Mouse (Mus musculus) olfactory bulb, adult 2 months (tissue): Measurements from ENCODE around the gene Emilin3. TPM values are rescaled to one million over a fixed set of nuclear protein-coding genes. Genes with fewer than 3 reads are reported as not detected.
A peak's percentile ranks its signal among the peaks of the same experiment; 100 is the strongest.

ENCODE experiments used
- H3K27ac ChIP-seq: fragments of 200-500 bp; 2 replicates; pipeline ENCODE4 v1.5.1; 2012; ENCODE audit warnings: low read depth, low read length; ENCODE audit not compliant: insufficient read depth
- H3K4me1 ChIP-seq: fragments of 200-500 bp; 2 replicates; pipeline ENCODE4 v1.6.1; 2012; ENCODE audit warnings: low read length; ENCODE audit not compliant: control insufficient read depth, insufficient read depth
- H3K4me3 ChIP-seq: fragments of 200-500 bp; 2 replicates; pipeline ENCODE4 v1.5.1; 2012; ENCODE audit warnings: mild to moderate bottlenecking, low read depth, low read length, moderate library complexity; ENCODE audit not compliant: insufficient read depth
- CTCF ChIP-seq: fragments of 200-500 bp; IDR thresholded peaks from 2 replicates; pipeline ENCODE4 v1.5.1; 2012; ENCODE audit warnings: low read depth, mild to moderate bottlenecking, low read length, moderate library complexity; ENCODE audit not compliant: insufficient read depth
- POLR2A ChIP-seq: fragments of 200-500 bp; IDR thresholded peaks from 2 replicates; pipeline ENCODE4 v1.6.1; 2012; ENCODE audit warnings: mild to moderate bottlenecking, low read depth, low read length, moderate library complexity; ENCODE audit not compliant: insufficient read depth
- WGBS: fragments of 180-500 bp; shearing (Covaris S2); methylation state at CpG from one replicate; pipeline ENCODE4 v1.1.7; 2018; 5-methylcytosine and 5-hydroxymethylcytosine counted together
- polyA plus RNA-seq: library from polyadenylated mRNA; stranded (reverse); fragments of >200 nt; gene quantifications from 2 replicates; pipeline ENCODE4 v1.2.4, GENCODE M21; 2012; ENCODE audit warnings: low replicate concordance; ENCODE audit not compliant: missing spikeins, insufficient read depth, insufficient read length

Gene Emilin3
- polyA plus RNA-seq, 1 experiment = not detected

GRCm38 (mm10) chr2:160884830-160885229 is 27.3 kb downstream of the Emilin3 start:
- Histone ChIP-seq H3K27ac (no peak overlapping the region), H3K4me1 (peaks cover 5% of the 10 kb centered on the region), H3K4me3 (no peak overlapping the region)
- TF ChIP-seq CTCF (no peak), POLR2A (no peak)
- 39% methylated on average over 2 of the region's 2 CpGs for WGBS

- WGBS = 74% methylated on average over 4 of the region's 4 CpGs
- Histone ChIP-seq H3K27ac (no peak overlapping the region), H3K4me3 (no peak overlapping the region), H3K4me1 (peaks cover 5% of the 10 kb centered on the region)
- TF ChIP-seq CTCF = no peak
- no peak for TF ChIP-seq POLR2A
These were observed 28.2 kb downstream of the Emilin3 start for GRCm38 (mm10) chr2:160883912-160884311.

GRCm38 (mm10) chr2:160882436-160882835 is 29.7 kb downstream of the Emilin3 start:
- WGBS = 75% methylated on average over 5 of the region's 5 CpGs
- H3K4me3 ChIP-seq = no peak overlapping the region
- no peaks in the 10 kb centered on the region; the same call in 1 of the 2 replicates for H3K4me1 ChIP-seq
- TF ChIP-seq POLR2A (no peak), CTCF (no peak)
- no peak overlapping the region for H3K27ac ChIP-seq

- Histone ChIP-seq H3K4me1 (no peaks in the 10 kb centered on the region; the same call in 1 of the 2 replicates), H3K4me3 (no peak overlapping the region), H3K27ac (no peak overlapping the region)
- 82% methylated on average over 6 of the region's 6 CpGs for WGBS
- no peak for TF ChIP-seq CTCF
- TF ChIP-seq POLR2A = no peak
These were observed 30.5 kb downstream of the Emilin3 start for GRCm38 (mm10) chr2:160881462-160882101.

GRCm38 (mm10) chr2:160880453-160881195 is 31.5 kb downstream of the Emilin3 start, which contains the start of gene Lpin3:
Lpin3 (plus strand) TSS chr2:160880670.
- Histone ChIP-seq H3K27ac (no peak within 1 kb of the TSS), H3K4me3 (no peak within 1 kb of the TSS), H3K4me1 (no peaks in the 10 kb centered on the region; the same call in 1 of the 2 replicates)
- WGBS = 40% methylated on average over 13 of the region's 13 CpGs
- TF ChIP-seq CTCF = no peak
- TF ChIP-seq POLR2A = no peak

GRCm38 (mm10) chr2:160876115-160876514 is 36.0 kb downstream of the Emilin3 start:
- no peaks in the 10 kb centered on the region; the same call in 1 of the 2 replicates for H3K4me1 ChIP-seq
- TF ChIP-seq POLR2A = no peak
- no peak overlapping the region for H3K4me3 ChIP-seq
- WGBS = 96% methylated on average over 4 of the region's 4 CpGs
- H3K27ac ChIP-seq = no peak overlapping the region

GRCm38 (mm10) chr2:160874231-160874877 is 37.8 kb downstream of the Emilin3 start:
- Histone ChIP-seq H3K4me3 (no peak overlapping the region), H3K4me1 (no peaks in the 10 kb centered on the region), H3K27ac (no peak overlapping the region)
- TF ChIP-seq CTCF (no peak), POLR2A (no peak)
- WGBS = 89% methylated on average over 5 of the region's 5 CpGs

GRCm38 (mm10) chr2:160872890-160873382 is 39.2 kb downstream of the Emilin3 start, which contains the start of gene Zhx3:
Zhx3 (minus strand) TSS chr2:160872998.
- under 1% methylated on average over 48 of the region's 48 CpGs for WGBS
- H3K27ac ChIP-seq = peak within 1 kb of the TSS; percentile 86
- TF ChIP-seq POLR2A (peak; percentile 70), CTCF (no peak)
- H3K4me3 ChIP-seq = peak within 1 kb of the TSS; percentile 84
- no peaks in the 10 kb centered on the region for H3K4me1 ChIP-seq
